Mouse (Mus musculus) neural tube, embryonic 15.5 days (tissue): ENCODE results near the gene Phb2. TPM values are rescaled to one million over a fixed set of nuclear protein-coding genes. Genes with fewer than 3 reads are reported as not detected.

Source experiments
- ATAC-seq: fragments of 200-750 bp; cut with Nextera tagmentation; 2 replicates; pipeline ENCODE4 v1.8.0; 2017; ENCODE audit warnings: mild to moderate bottlenecking, moderate TSS enrichment, moderate library complexity; ENCODE audit not compliant: low FRiP score
- H3K27ac ChIP-seq: fragments of 300-500 bp; sonication (generic); replicated peaks from 2 replicates; pipeline ENCODE4 v1.5.1; 2015; ENCODE audit warnings: mild to moderate bottlenecking, inconsistent platforms
- H3K27me3 ChIP-seq: fragments of 300-500 bp; sonication (generic); replicated peaks from 2 replicates; pipeline ENCODE4 v1.6.1; 2015; ENCODE audit warnings: inconsistent platforms
- H3K36me3 ChIP-seq: fragments of 300-500 bp; sonication (generic); 2 replicates; pipeline ENCODE4 v1.6.1; 2015; ENCODE audit warnings: inconsistent platforms
- H3K4me1 ChIP-seq: fragments of 300-500 bp; sonication (generic); 2 replicates; pipeline ENCODE4 v1.6.1; 2015; ENCODE audit warnings: inconsistent platforms
- H3K4me2 ChIP-seq: fragments of 300-500 bp; sonication (generic); 2 replicates; pipeline ENCODE4 v1.6.1; 2015; ENCODE audit warnings: inconsistent platforms, mild to moderate bottlenecking, moderate library complexity
- H3K4me3 ChIP-seq: fragments of 300-500 bp; sonication (generic); replicated peaks from 2 replicates; pipeline ENCODE4 v1.5.1; 2015; ENCODE audit warnings: mild to moderate bottlenecking, inconsistent platforms
- H3K9ac ChIP-seq: fragments of 300-500 bp; sonication (generic); replicated peaks from 2 replicates; pipeline ENCODE4 v1.6.1; 2015; ENCODE audit warnings: mild to moderate bottlenecking, inconsistent platforms
- H3K9me3 ChIP-seq: fragments of 300-500 bp; sonication (generic); replicated peaks from 2 replicates; pipeline ENCODE4 v1.6.1; 2016; ENCODE audit warnings: inconsistent platforms
- WGBS: fragments of 180-500 bp; shearing (Covaris S2); methylation state at CpG from one replicate; pipeline ENCODE4 v1.1.7; 2015; ENCODE audit warnings: mixed read lengths; 5-methylcytosine and 5-hydroxymethylcytosine counted together
- microRNA counts: library from miRNA; unstranded; fragments of <30 nt; microRNA quantifications from one replicate; lab custom pipeline; 2016
- microRNA-seq: library from miRNA; unstranded; fragments of <30 nt; microRNA quantifications from one replicate; pipeline ENCODE4, GENCODE M21; 2017
- polyA plus RNA-seq: library from polyadenylated mRNA; unstranded; fragments of >200 nt; fragmentation: Nextera tagmentation; extraction: Ambion mirVana; gene quantifications from 2 replicates; pipeline ENCODE4 v1.2.1, GENCODE M21; 2015

Gene Phb2
- polyA plus RNA-seq, 1 experiment from 2014 or later = 267 TPM

DNA sequence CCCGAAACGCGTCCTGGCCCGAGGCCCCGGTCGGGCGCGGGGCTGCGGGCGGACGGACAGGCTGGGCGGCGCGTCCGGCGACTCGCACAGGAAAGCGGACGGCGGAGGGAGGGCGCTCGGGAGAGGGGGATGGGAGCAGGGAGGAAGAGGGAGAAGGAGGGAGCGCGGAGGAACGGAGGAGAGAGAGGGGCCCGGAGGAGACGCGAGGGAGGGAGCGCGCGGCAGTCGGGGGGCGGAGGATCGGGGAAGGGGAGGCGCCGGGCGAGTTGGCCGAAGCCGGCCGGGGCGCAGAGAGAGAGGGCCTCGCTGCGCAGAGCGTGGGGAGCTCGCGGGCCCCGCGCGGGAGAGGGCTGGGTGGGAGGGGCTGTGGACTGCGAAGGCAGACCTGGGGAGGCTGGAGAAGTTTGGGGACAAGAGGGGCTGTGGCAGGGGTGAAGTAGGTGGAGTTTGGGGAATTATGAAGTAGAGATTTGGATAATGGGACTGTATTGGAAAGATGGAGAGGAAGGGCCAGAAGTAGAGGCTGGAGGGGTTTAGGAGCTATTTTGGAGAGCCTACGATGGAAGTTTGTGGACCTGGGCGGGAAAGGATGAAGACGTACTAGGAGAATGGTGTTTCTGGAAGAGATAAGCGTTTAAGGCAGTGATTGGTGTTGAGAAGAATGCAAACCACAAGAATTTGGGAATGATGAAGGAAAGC is 44.7 kb downstream of the Phb2 start:
- Histone ChIP-seq H3K36me3 (0 out of 2 replicates have a peak, but pooled peaks cover 6% of the 10 kb centered on the region), H3K4me1 (peaks cover 60% of the 10 kb centered on the region), H3K4me3 (peak overlapping the region; percentile 74)

DNA sequence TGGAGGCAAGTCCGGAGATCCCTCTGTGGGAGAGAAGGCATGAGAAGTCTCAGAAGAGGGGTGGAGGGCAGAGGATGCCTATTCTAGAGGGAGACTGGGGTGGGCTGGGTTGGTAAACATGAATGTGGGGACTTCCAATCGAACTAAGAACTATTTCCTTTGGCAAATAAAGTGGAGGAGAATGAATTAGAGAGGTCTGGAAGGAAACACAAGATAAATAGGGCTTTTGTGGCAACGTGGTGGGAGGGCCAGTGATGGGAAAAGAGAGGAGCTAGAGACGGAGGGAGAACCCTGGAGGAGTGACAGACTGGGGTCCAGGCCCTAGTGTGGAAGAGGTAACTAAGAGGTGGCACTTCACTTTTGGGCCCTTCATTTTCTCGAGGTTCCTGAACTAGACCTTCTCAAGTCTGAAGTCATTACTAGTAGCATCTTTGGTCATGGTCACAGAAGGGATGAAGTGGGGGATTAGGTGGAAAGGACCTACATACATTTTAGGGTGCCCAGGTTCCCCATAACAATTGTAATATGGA is 45.3 kb downstream of the Phb2 start:
- Histone ChIP-seq H3K4me3 (peak overlapping the region; percentile 74), H3K9ac (peak overlapping the region; percentile 95), H3K27me3 (no peaks in the 10 kb centered on the region), H3K4me1 (peaks cover 55% of the 10 kb centered on the region), H3K4me2 (peak overlapping the region; percentile 90), H3K9me3 (no peaks in the 10 kb centered on the region), H3K27ac (peak overlapping the region; percentile 98), H3K36me3 (0 out of 2 replicates have a peak, but pooled peaks cover 7% of the 10 kb centered on the region)
- ATAC-seq = no peak
- WGBS = 8% methylated on average over 5 of the region's 5 CpGs

More for the DNA sequence above, 44.7 kb downstream of the Phb2 start:
- Histone ChIP-seq H3K9me3 (no peaks in the 10 kb centered on the region), H3K9ac (peak overlapping the region; percentile 95), H3K27me3 (no peaks in the 10 kb centered on the region), H3K27ac (peak overlapping the region; percentile 98), H3K4me2 (peak overlapping the region; percentile 90)
- WGBS = under 1% methylated on average over 51 of the region's 54 CpGs
- ATAC-seq = peak; percentile 85

DNA sequence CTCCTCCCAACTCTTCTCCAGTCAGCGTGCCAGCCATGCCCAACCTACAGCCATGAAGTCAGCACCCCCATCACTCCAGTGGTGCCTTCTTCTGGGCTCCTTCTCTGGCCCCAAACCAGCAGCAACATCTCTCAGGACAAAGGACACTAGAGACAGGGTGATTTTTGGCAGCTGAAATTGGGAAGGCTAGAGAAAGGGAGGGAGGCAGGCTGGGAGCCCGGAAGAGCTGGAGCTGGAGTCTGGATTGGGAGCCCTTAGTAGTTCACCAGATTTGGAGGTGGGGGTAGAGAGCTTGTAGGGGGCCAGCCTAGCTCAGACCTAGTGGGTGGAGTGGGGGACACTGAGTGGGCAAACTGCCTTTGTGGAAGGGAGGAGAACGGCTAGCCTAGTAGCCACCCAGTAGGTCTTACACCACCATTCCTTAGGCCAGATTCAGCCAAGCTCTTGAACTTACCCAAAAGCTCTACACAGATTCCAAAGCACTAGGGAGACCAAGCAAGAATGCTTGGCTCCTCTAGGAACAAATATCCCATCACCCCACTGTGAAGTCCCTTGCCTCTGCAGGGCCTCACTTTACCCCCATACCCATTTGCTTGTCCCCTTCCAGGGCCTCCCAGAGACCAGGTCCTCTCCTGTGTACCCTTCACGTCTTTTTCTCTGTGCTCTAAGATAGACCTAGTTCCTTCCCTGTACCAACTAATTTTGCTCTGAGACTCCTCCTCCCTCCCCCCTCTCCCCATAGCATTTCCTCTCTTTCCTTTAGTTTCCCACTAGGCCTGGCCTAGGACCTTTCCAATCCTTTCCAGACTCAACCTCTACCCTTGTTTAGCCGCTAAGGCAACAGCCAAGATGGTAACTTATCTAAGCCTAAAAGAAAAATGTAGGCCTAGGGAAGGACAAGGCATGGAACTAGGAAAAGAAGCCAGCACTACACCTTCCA is 46.0 kb downstream of the Phb2 start:
- H3K9me3 ChIP-seq = no peaks in the 10 kb centered on the region
- peak overlapping the region; percentile 74 for H3K4me3 ChIP-seq
- H3K4me1 ChIP-seq = peaks cover 47% of the 10 kb centered on the region
- WGBS = 26% methylated on average over 5 of the region's 5 CpGs
- H3K36me3 ChIP-seq = 0 out of 2 replicates have a peak, but pooled peaks cover 13% of the 10 kb centered on the region
- peak overlapping the region; percentile 95; the same call in 1 of the 2 replicates for H3K9ac ChIP-seq
- peak overlapping the region; percentile 90 for H3K4me2 ChIP-seq
- H3K27ac ChIP-seq = peak overlapping the region; percentile 98
- 0 out of 2 replicates have a peak, but pooled peaks have one; percentile 4 for ATAC-seq
- H3K27me3 ChIP-seq = no peaks in the 10 kb centered on the region

DNA sequence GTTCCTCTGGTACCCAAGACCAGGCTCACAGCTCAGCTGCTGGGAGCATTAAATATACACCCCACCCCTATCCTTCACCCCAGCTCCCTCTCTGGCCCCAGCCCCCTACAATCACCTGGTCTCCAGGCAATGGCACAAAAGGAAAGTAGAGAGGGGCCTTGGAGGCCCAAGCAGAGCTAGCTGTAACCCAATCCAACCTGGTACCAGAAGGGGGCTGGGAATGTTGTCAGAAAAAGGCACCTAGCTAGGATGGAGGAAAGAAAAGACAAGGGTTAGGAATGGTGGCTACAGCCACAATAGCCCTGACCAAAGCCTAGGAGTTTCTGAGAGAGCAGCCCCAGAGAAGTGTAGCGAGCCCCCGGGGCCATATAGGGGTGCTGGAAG is 46.7 kb downstream of the Phb2 start:
- 56% methylated on average over 2 of the region's 2 CpGs for WGBS
- no peak for ATAC-seq
- Histone ChIP-seq H3K4me3 (no peak overlapping the region), H3K27me3 (no peaks in the 10 kb centered on the region), H3K27ac (peak overlapping the region; percentile 98), H3K4me1 (peaks cover 40% of the 10 kb centered on the region), H3K9me3 (no peaks in the 10 kb centered on the region), H3K36me3 (0 out of 2 replicates have a peak, but pooled peaks cover 13% of the 10 kb centered on the region), H3K4me2 (peak overlapping the region; percentile 90; the same call in 1 of the 2 replicates), H3K9ac (0 out of 2 replicates have a peak overlapping the region, but pooled peaks have one; percentile 1)

DNA sequence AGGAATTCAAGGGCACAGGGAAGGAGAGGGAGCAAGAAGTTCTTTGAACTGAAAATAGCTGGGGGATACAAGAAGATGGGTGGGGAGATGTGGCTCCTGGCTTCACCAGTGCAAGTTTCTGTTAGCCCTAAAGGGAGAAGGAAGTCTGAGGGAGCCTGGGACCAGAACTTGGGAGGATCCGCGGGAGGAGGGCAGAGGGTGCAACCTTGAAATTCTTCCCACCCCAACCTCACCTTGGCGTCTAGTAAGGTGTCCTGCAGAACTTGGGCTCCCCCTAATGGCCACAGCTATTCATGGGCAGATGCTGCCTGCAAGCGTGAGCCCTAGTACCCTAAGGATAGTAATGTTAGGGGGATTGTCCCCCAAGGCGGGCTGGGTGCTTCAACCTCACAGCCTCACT is 47.1 kb downstream of the Phb2 start:
- Histone ChIP-seq H3K27ac (peak overlapping the region; percentile 98), H3K9me3 (no peaks in the 10 kb centered on the region), H3K4me2 (peak overlapping the region; percentile 90; the same call in 1 of the 2 replicates), H3K27me3 (no peaks in the 10 kb centered on the region), H3K4me1 (peaks cover 36% of the 10 kb centered on the region), H3K4me3 (no peak overlapping the region), H3K9ac (0 out of 2 replicates have a peak overlapping the region, but pooled peaks have one; percentile 1), H3K36me3 (0 out of 2 replicates have a peak, but pooled peaks cover 13% of the 10 kb centered on the region)
- no peak for ATAC-seq
- 2% methylated on average over 5 of the region's 5 CpGs for WGBS

DNA sequence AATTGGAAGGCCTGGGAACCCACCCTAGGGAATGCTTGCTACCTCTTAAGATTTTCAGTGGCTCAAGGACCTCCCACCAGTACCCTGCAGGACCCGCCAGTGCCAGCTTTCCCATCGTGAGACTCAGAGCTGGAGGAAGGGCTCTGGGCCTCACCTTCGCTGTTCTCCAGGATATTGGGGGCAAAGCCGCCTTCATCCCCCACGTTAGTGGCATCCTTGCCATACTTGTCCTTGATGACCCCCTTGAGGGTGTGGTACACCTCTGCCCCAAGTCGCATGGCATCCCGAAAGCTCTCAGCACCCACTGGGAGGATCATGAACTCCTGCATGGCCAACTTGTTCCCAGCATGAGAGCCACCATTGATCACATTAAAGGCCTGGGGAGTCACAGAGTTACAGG is 53.8 kb downstream of the Phb2 start:
- 81% methylated on average over 7 of the region's 7 CpGs for WGBS
- Histone ChIP-seq H3K9me3 (no peaks in the 10 kb centered on the region), H3K36me3 (peaks cover 17% of the 10 kb centered on the region; the same call in 1 of the 2 replicates), H3K27ac (no peak overlapping the region), H3K9ac (no peak overlapping the region), H3K4me1 (peaks cover 32% of the 10 kb centered on the region), H3K27me3 (no peaks in the 10 kb centered on the region; the same call in none of the 2 replicates), H3K4me2 (no peak overlapping the region), H3K4me3 (no peak overlapping the region)
- ATAC-seq = no peak

MicroRNA genes within 50 kb of the gene (microRNA counts, 519-probe panel; counts per million panel counts)
- microRNA mmu-miR-141 (lab: Ali Mortazavi, UCI) (2,238 counts per million, percentile 50 among the panel's probes with 10 or more counts), microRNA mmu-miR-200c (lab: Ali Mortazavi, UCI) (2,838 counts per million, percentile 67 among the panel's probes with 10 or more counts)

Small RNAs within 50 kb of the gene (microRNA-seq; reads per million reads assigned to microRNA genes)
- gene Mir141 = 3.6 reads per million, percentile 14 among the genes with 10 or more reads in this experiment
- gene Mir200c = 35.1 reads per million, percentile 39 among the genes with 10 or more reads in this experiment

Other genes starting within 250 kb of the Phb2 start
- gene Clstn3, start 247.5 kb upstream of the Phb2 start, polyA plus RNA-seq = 135 and 160 TPM in 2 replicates
- gene C1rl, start 219.2 kb upstream of the Phb2 start, polyA plus RNA-seq = 0.40 and 0.69 TPM in 2 replicates
- gene C1ra, start 199.9 kb upstream of the Phb2 start, polyA plus RNA-seq = 0.31 and 1.4 TPM in 2 replicates
- gene C1s1, start 170.0 kb upstream of the Phb2 start, polyA plus RNA-seq = 1.1 and 2.8 TPM in 2 replicates
- gene C1rb, start 142.0 kb upstream of the Phb2 start, polyA plus RNA-seq = not detected in 2 replicates
- 0.20 TPM in 1 of 2 replicates, not detected in the other for gene C1s2, start 76.3 kb upstream of the Phb2 start, polyA plus RNA-seq
- gene Lpcat3, start 49.3 kb upstream of the Phb2 start, polyA plus RNA-seq = 47.2 and 56.6 TPM in 2 replicates
- gene Emg1, start 158 bp upstream of the Phb2 start, polyA plus RNA-seq = 99.9 and 132 TPM in 2 replicates
- 4.8 and 24.7 TPM in 2 replicates for gene Ptpn6, start 26.4 kb downstream of the Phb2 start, polyA plus RNA-seq
- 572 and 623 TPM in 2 replicates for gene Grcc10, start 29.0 kb downstream of the Phb2 start, polyA plus RNA-seq
- 0.17 TPM in 1 of 2 replicates, not detected in the other for gene Gm45234, start 43.7 kb downstream of the Phb2 start, polyA plus RNA-seq
- 23.1 and 24.0 TPM in 2 replicates for gene Atn1, start 44.2 kb downstream of the Phb2 start, polyA plus RNA-seq
- 197 and 226 TPM in 2 replicates for gene Eno2, start 57.3 kb downstream of the Phb2 start, polyA plus RNA-seq
- gene Lrrc23, start 67.4 kb downstream of the Phb2 start, polyA plus RNA-seq = 1.5 and 1.7 TPM in 2 replicates
- 7.9 and 9.2 TPM in 2 replicates for gene Spsb2, start 96.3 kb downstream of the Phb2 start, polyA plus RNA-seq
- gene Tpi1, start 102.0 kb downstream of the Phb2 start, polyA plus RNA-seq = 481 and 545 TPM in 2 replicates
- 190 and 199 TPM in 2 replicates for gene Usp5, start 117.1 kb downstream of the Phb2 start, polyA plus RNA-seq
- gene Cdca3, start 117.2 kb downstream of the Phb2 start, polyA plus RNA-seq = 23.7 and 52.8 TPM in 2 replicates
- 0.69 and 0.70 TPM in 2 replicates for gene Gnb3, start 127.9 kb downstream of the Phb2 start, polyA plus RNA-seq
- 22.2 and 24.0 TPM in 2 replicates for gene P3h3, start 145.4 kb downstream of the Phb2 start, polyA plus RNA-seq
- 28.9 and 33.8 TPM in 2 replicates for gene Gpr162, start 151.6 kb downstream of the Phb2 start, polyA plus RNA-seq
- 0.17 and 0.61 TPM in 2 replicates for gene Cd4, start 175.9 kb downstream of the Phb2 start, polyA plus RNA-seq
- 3.2 and 3.5 TPM in 2 replicates for gene Lag3, start 199.4 kb downstream of the Phb2 start, polyA plus RNA-seq
- 637 and 745 TPM in 2 replicates for gene Ptms, start 207.8 kb downstream of the Phb2 start, polyA plus RNA-seq
- gene Mlf2, start 219.1 kb downstream of the Phb2 start, polyA plus RNA-seq = 543 and 603 TPM in 2 replicates